Mouse (Mus musculus): ENCODE measurements around the gene Gbp4. TPM values are rescaled to one million over a fixed set of nuclear protein-coding genes. Genes with fewer than 3 reads are reported as not detected.
"Not testable (repeated sequence)": the region's sequence is repeated elsewhere in the genome, so short reads cannot be mapped to it uniquely, and the experiment has no call there.

Gbp4 gene
- polyA plus RNA-seq, 1 experiment from 2014 or later = 0.12 TPM

- not testable (repeated sequence) for H3K36me3 ChIP-seq (ENCODE audit: control insufficient read depth, insufficient read depth, low read length); H3K4me3 ChIP-seq (ENCODE audit: low read depth, low read length); ATAC-seq (ENCODE audit: low read depth); H3K4me2 ChIP-seq (ENCODE audit: low read depth, low read length); H3K4me1 ChIP-seq (ENCODE audit: control insufficient read depth, insufficient read depth, low read length); H3K9ac ChIP-seq (replicated peaks; ENCODE audit: low read depth, low read length); H3K27me3 ChIP-seq (ENCODE audit: control insufficient read depth, insufficient read depth, low read length); H3K9me3 ChIP-seq (ENCODE audit: control insufficient read depth, low read length); H3K27ac ChIP-seq (ENCODE audit: low read depth, low read length)
- 88% methylated on average over 3 of the region's 3 CpGs for WGBS
These were observed 2.6 kb downstream of the Gbp4 start for GRCm38 (mm10) chr5:105136706-105137304.

- not testable (repeated sequence) for H3K27ac ChIP-seq (ENCODE audit: low read depth, low read length); H3K4me3 ChIP-seq (ENCODE audit: low read depth, low read length); H3K27me3 ChIP-seq (ENCODE audit: control insufficient read depth, insufficient read depth, low read length); H3K36me3 ChIP-seq (ENCODE audit: control insufficient read depth, insufficient read depth, low read length); H3K9me3 ChIP-seq (ENCODE audit: control insufficient read depth, low read length); ATAC-seq (ENCODE audit: low read depth); H3K4me1 ChIP-seq (ENCODE audit: control insufficient read depth, insufficient read depth, low read length); H3K9ac ChIP-seq (replicated peaks; ENCODE audit: low read depth, low read length); H3K4me2 ChIP-seq (ENCODE audit: low read depth, low read length)
- 87% methylated on average over 6 of the region's 6 CpGs for WGBS
These were observed 17.7 kb downstream of the Gbp4 start for GRCm38 (mm10) chr5:105121731-105122130.

GRCm38 (mm10) chr5:105115740-105116139 lies 23.6 kb downstream of the Gbp4 start:
- Histone ChIP-seq H3K9me3 (ENCODE audit: control insufficient read depth, low read length) (no peaks in the 10 kb centered on the region), H3K4me1 (ENCODE audit: control insufficient read depth, insufficient read depth, low read length) (no peaks in the 10 kb centered on the region), H3K27ac (ENCODE audit: low read depth, low read length) (no peak overlapping the region), H3K36me3 (ENCODE audit: control insufficient read depth, insufficient read depth, low read length) (no peaks in the 10 kb centered on the region), H3K27me3 (ENCODE audit: control insufficient read depth, insufficient read depth, low read length) (no peaks in the 10 kb centered on the region), H3K4me3 (ENCODE audit: low read depth, low read length) (no peak overlapping the region), H3K9ac (replicated peaks; ENCODE audit: low read depth, low read length) (no peak overlapping the region), H3K4me2 (ENCODE audit: low read depth, low read length) (no peak overlapping the region)
- 85% methylated on average over 2 of the region's 2 CpGs for WGBS
- ATAC-seq (ENCODE audit: low read depth) = no peak

GRCm38 (mm10) chr5:105114696-105115095 lies 24.7 kb downstream of the Gbp4 start:
- Histone ChIP-seq H3K36me3 (ENCODE audit: control insufficient read depth, insufficient read depth, low read length) (no peaks in the 10 kb centered on the region), H3K9me3 (ENCODE audit: control insufficient read depth, low read length) (no peaks in the 10 kb centered on the region), H3K27ac (ENCODE audit: low read depth, low read length) (no peak overlapping the region), H3K4me3 (ENCODE audit: low read depth, low read length) (no peak overlapping the region), H3K4me1 (ENCODE audit: control insufficient read depth, insufficient read depth, low read length) (no peaks in the 10 kb centered on the region), H3K9ac (replicated peaks; ENCODE audit: low read depth, low read length) (no peak overlapping the region), H3K4me2 (ENCODE audit: low read depth, low read length) (no peak overlapping the region), H3K27me3 (ENCODE audit: control insufficient read depth, insufficient read depth, low read length) (no peaks in the 10 kb centered on the region)
- no peak for ATAC-seq (ENCODE audit: low read depth)
- 90% methylated on average over 2 of the region's 2 CpGs for WGBS

- 96% methylated on average over 5 of the region's 5 CpGs for WGBS
- Histone ChIP-seq H3K9me3 (ENCODE audit: control insufficient read depth, low read length) (no peaks in the 10 kb centered on the region), H3K4me3 (ENCODE audit: low read depth, low read length) (no peak overlapping the region), H3K4me1 (ENCODE audit: control insufficient read depth, insufficient read depth, low read length) (no peaks in the 10 kb centered on the region), H3K27ac (ENCODE audit: low read depth, low read length) (no peak overlapping the region), H3K4me2 (ENCODE audit: low read depth, low read length) (no peak overlapping the region), H3K27me3 (ENCODE audit: control insufficient read depth, insufficient read depth, low read length) (no peaks in the 10 kb centered on the region), H3K9ac (replicated peaks; ENCODE audit: low read depth, low read length) (no peak overlapping the region), H3K36me3 (ENCODE audit: control insufficient read depth, insufficient read depth, low read length) (no peaks in the 10 kb centered on the region)
- ATAC-seq (ENCODE audit: low read depth) = no peak
These were observed 25.7 kb downstream of the Gbp4 start for GRCm38 (mm10) chr5:105113656-105114055.

GRCm38 (mm10) chr5:105110271-105110852 lies 29.0 kb downstream of the Gbp4 start:
- not testable (repeated sequence) for H3K4me3 ChIP-seq (ENCODE audit: low read depth, low read length); H3K27ac ChIP-seq (ENCODE audit: low read depth, low read length); ATAC-seq (ENCODE audit: low read depth); H3K36me3 ChIP-seq (ENCODE audit: control insufficient read depth, insufficient read depth, low read length); H3K27me3 ChIP-seq (ENCODE audit: control insufficient read depth, insufficient read depth, low read length); H3K4me1 ChIP-seq (ENCODE audit: control insufficient read depth, insufficient read depth, low read length); H3K4me2 ChIP-seq (ENCODE audit: low read depth, low read length); H3K9me3 ChIP-seq (ENCODE audit: control insufficient read depth, low read length); H3K9ac ChIP-seq (replicated peaks; ENCODE audit: low read depth, low read length)
- 26% methylated on average over 4 of the region's 4 CpGs for WGBS

GRCm38 (mm10) chr5:105109775-105110174 lies 29.6 kb downstream of the Gbp4 start:
- 55% methylated on average over 1 of the region's 1 CpGs for WGBS

GRCm38 (mm10) chr5:105105689-105106088 lies 33.7 kb downstream of the Gbp4 start:
- not testable (repeated sequence) for H3K9me3 ChIP-seq (ENCODE audit: control insufficient read depth, low read length); H3K27ac ChIP-seq (ENCODE audit: low read depth, low read length); H3K4me2 ChIP-seq (ENCODE audit: low read depth, low read length); H3K27me3 ChIP-seq (ENCODE audit: control insufficient read depth, insufficient read depth, low read length); H3K4me3 ChIP-seq (ENCODE audit: low read depth, low read length); H3K36me3 ChIP-seq (ENCODE audit: control insufficient read depth, insufficient read depth, low read length); H3K4me1 ChIP-seq (ENCODE audit: control insufficient read depth, insufficient read depth, low read length); H3K9ac ChIP-seq (replicated peaks; ENCODE audit: low read depth, low read length); ATAC-seq (ENCODE audit: low read depth)
- 85% methylated on average over 2 of the region's 2 CpGs for WGBS

More at GRCm38 (mm10) chr5:105109775-105110174, 29.6 kb downstream of the Gbp4 start:
- H3K27me3 ChIP-seq (ENCODE audit: control insufficient read depth, insufficient read depth, low read length); H3K27ac ChIP-seq (ENCODE audit: low read depth, low read length); H3K36me3 ChIP-seq (ENCODE audit: control insufficient read depth, insufficient read depth, low read length); H3K4me3 ChIP-seq (ENCODE audit: low read depth, low read length); H3K4me2 ChIP-seq (ENCODE audit: low read depth, low read length); ATAC-seq (ENCODE audit: low read depth); H3K9me3 ChIP-seq (ENCODE audit: control insufficient read depth, low read length); H3K4me1 ChIP-seq (ENCODE audit: control insufficient read depth, insufficient read depth, low read length); H3K9ac ChIP-seq (replicated peaks; ENCODE audit: low read depth, low read length): not testable (repeated sequence)

- no peak overlapping the region for H3K27ac ChIP-seq (ENCODE audit: low read depth, low read length)
- no peaks in the 10 kb centered on the region for H3K36me3 ChIP-seq (ENCODE audit: control insufficient read depth, insufficient read depth, low read length)
- H3K9ac ChIP-seq (replicated peaks; ENCODE audit: low read depth, low read length) = no peak overlapping the region
- no peaks in the 10 kb centered on the region for H3K27me3 ChIP-seq (ENCODE audit: control insufficient read depth, insufficient read depth, low read length)
- H3K9me3 ChIP-seq (ENCODE audit: control insufficient read depth, low read length) = no peaks in the 10 kb centered on the region
- H3K4me2 ChIP-seq (ENCODE audit: low read depth, low read length) = no peak overlapping the region
- no peaks in the 10 kb centered on the region for H3K4me1 ChIP-seq (ENCODE audit: control insufficient read depth, insufficient read depth, low read length)
- ATAC-seq (ENCODE audit: low read depth) = no peak
- no peak overlapping the region for H3K4me3 ChIP-seq (ENCODE audit: low read depth, low read length)
These were observed 57.5 kb downstream of the Gbp4 start for GRCm38 (mm10) chr5:105081900-105082299.

Data from neural tube, embryonic 14.5 days (tissue).